Mouse (Mus musculus) bone marrow macrophage, adult 2 months (primary cell): ENCODE results near the gene Amotl2.

ENCODE experiments used
- CTCF ChIP-seq: IDR thresholded peaks from 2 replicates; pipeline ENCODE4 v1.5.1; 2012; ENCODE audit warnings: low read depth, mild to moderate bottlenecking, low read length, moderate library complexity
- POLR2A ChIP-seq: IDR thresholded peaks from 2 replicates; pipeline ENCODE4 v1.6.1; 2012; ENCODE audit warnings: mild to moderate bottlenecking, low read depth, low read length, borderline replicate concordance

GRCm38 (mm10) chr9:102725958-102726654 lies 9.6 kb downstream of the Amotl2 start:
- TF ChIP-seq POLR2A (no peak), CTCF (no peak)
